Mouse (Mus musculus) MEL (cell line): Measurements from ENCODE around the gene Rnf227. TPM values are rescaled to one million over a fixed set of nuclear protein-coding genes. Genes with fewer than 3 reads are reported as not detected.

Source experiments
- DNase-seq: peaks from one replicate; pipeline ENCODE4 v3.0.0; 2011; ENCODE audit warnings: low read depth, low spot score
- H3K27ac ChIP-seq: 2 replicates; pipeline ENCODE4 v1.5.1; 2012; ENCODE audit warnings: low read depth, mild to moderate bottlenecking, control low read depth, low read length, moderate library complexity; ENCODE audit not compliant: control insufficient read depth
- H3K27me3 ChIP-seq, 2 experiments: fragments of 150-350 bp in 1 of 2; sonication (generic) in 1 of 2; 2 replicates each; pipeline ENCODE4 v1.6.1; 2012; ENCODE audit warnings: low read length in 2 of 2, mild to moderate bottlenecking in 2 of 2, improper control_type of control experiment in 1 of 2, moderate library complexity in 1 of 2; ENCODE audit not compliant: insufficient read depth in 2 of 2, control insufficient read depth in 1 of 2
- H3K36me3 ChIP-seq, 2 experiments: 2 replicates each; pipeline ENCODE4 v1.6.1; 2012 to 2014; ENCODE audit warnings: low read length in 2 of 2, improper control_type of control experiment in 1 of 2, inconsistent platforms in 1 of 2, mild to moderate bottlenecking in 1 of 2; ENCODE audit not compliant: insufficient read depth in 2 of 2, control insufficient read depth in 1 of 2
- H3K4me1 ChIP-seq, 2 experiments: fragments of 150-350 bp in 1 of 2; sonication (generic) in 1 of 2; 2 replicates each; pipeline ENCODE4 v1.6.1; 2012; ENCODE audit warnings: low read length in 2 of 2, improper control_type of control experiment in 1 of 2, mild to moderate bottlenecking in 1 of 2; ENCODE audit not compliant: insufficient read depth in 2 of 2, control insufficient read depth in 1 of 2
- H3K4me3 ChIP-seq, 2 experiments: fragments of 150-350 bp in 1 of 2; sonication (generic) in 1 of 2; 2 replicates each; pipeline ENCODE4 v1.5.1; 2012; ENCODE audit warnings: low read depth in 2 of 2, low read length in 2 of 2, mild to moderate bottlenecking in 2 of 2, moderate library complexity in 2 of 2, control low read depth in 1 of 2, improper control_type of control experiment in 1 of 2; ENCODE audit not compliant: control insufficient read depth in 1 of 2, insufficient read depth in 1 of 2
- H3K79me2 ChIP-seq: 2 replicates; pipeline ENCODE4 v1.6.1; 2012; ENCODE audit warnings: mild to moderate bottlenecking, low read length, moderate library complexity; ENCODE audit not compliant: control insufficient read depth, poor library complexity, insufficient read depth
- H3K9ac ChIP-seq: 2 replicates; pipeline ENCODE4 v1.6.1; 2012; ENCODE audit warnings: low read depth, mild to moderate bottlenecking, control low read depth, low read length, moderate library complexity; ENCODE audit not compliant: control insufficient read depth, poor library complexity, severe bottlenecking
- H3K9me3 ChIP-seq: fragments of 150-350 bp; sonication (generic); replicated peaks from 2 replicates; pipeline ENCODE4 v1.6.1; 2012; ENCODE audit warnings: mild to moderate bottlenecking, low read length, improper control_type of control experiment, moderate library complexity; ENCODE audit not compliant: insufficient read depth
- BHLHE40 ChIP-seq: IDR thresholded peaks from 2 replicates; pipeline ENCODE4 v1.6.1; 2012; ENCODE audit warnings: low read depth, mild to moderate bottlenecking, inconsistent platforms, low read length, improper control_type of control experiment, borderline replicate concordance
- CHD1 ChIP-seq: IDR thresholded peaks from 2 replicates; pipeline ENCODE4 v1.6.1; 2012; ENCODE audit warnings: low read depth, mild to moderate bottlenecking, inconsistent platforms, low read length, improper control_type of control experiment
- CHD2 ChIP-seq: IDR thresholded peaks from 2 replicates; pipeline ENCODE4 v1.6.1; 2011; ENCODE audit warnings: low read length, improper control_type of control experiment
- E2F4 ChIP-seq: IDR thresholded peaks from 2 replicates; pipeline ENCODE4 v1.6.1; 2011; ENCODE audit warnings: low read depth, low read length, improper control_type of control experiment, borderline replicate concordance
- ELF1 ChIP-seq: IDR thresholded peaks from 2 replicates; pipeline ENCODE4 v1.6.1; 2014; ENCODE audit warnings: low read depth, mild to moderate bottlenecking, inconsistent platforms, low read length, improper control_type of control experiment, moderate library complexity
- EP300 ChIP-seq, 2 experiments: IDR thresholded peaks; 2 replicates each; pipeline ENCODE4 v1.6.1; 2011; ENCODE audit warnings: improper control_type of control experiment in 2 of 2, low read length in 2 of 2, low read depth in 1 of 2, mild to moderate bottlenecking in 1 of 2
- ETS1 ChIP-seq: IDR thresholded peaks from 2 replicates; pipeline ENCODE4 v1.6.1; 2012; ENCODE audit warnings: low read depth, mild to moderate bottlenecking, inconsistent platforms, low read length, improper control_type of control experiment, moderate library complexity
- GATA1 ChIP-seq: IDR thresholded peaks from 2 replicates; pipeline ENCODE4 v1.6.1; 2011; ENCODE audit warnings: low read depth, low read length, improper control_type of control experiment
- HCFC1 ChIP-seq: IDR thresholded peaks from 2 replicates; pipeline ENCODE4 v1.6.1; 2012; ENCODE audit warnings: low read depth, mild to moderate bottlenecking, inconsistent platforms, low read length, improper control_type of control experiment, moderate library complexity
- JUND ChIP-seq: IDR thresholded peaks from 2 replicates; pipeline ENCODE4 v1.6.1; 2011; ENCODE audit warnings: low read depth, mild to moderate bottlenecking, improper control_type of control experiment, low read length
- MAX ChIP-seq: IDR thresholded peaks from 2 replicates; pipeline ENCODE4 v1.6.1; 2011; ENCODE audit warnings: low read length, improper control_type of control experiment
- MAZ ChIP-seq: IDR thresholded peaks from 2 replicates; pipeline ENCODE4 v1.6.1; 2012; ENCODE audit warnings: low read depth, mild to moderate bottlenecking, inconsistent platforms, low read length, improper control_type of control experiment
- MXI1 ChIP-seq: IDR thresholded peaks from 2 replicates; pipeline ENCODE4 v1.6.1; 2011; ENCODE audit warnings: mild to moderate bottlenecking, low read depth, low read length, improper control_type of control experiment
- MYB ChIP-seq: IDR thresholded peaks from 2 replicates; pipeline ENCODE4 v1.6.1; 2011; ENCODE audit warnings: mild to moderate bottlenecking, low read depth, low read length, improper control_type of control experiment
- MYC ChIP-seq: IDR thresholded peaks from 2 replicates; pipeline ENCODE4 v1.6.1; 2011; ENCODE audit warnings: low read depth, mild to moderate bottlenecking, low read length, improper control_type of control experiment, moderate library complexity
- NELFE ChIP-seq: IDR thresholded peaks from 2 replicates; pipeline ENCODE4 v1.6.1; 2011; ENCODE audit warnings: low read depth, low read length, improper control_type of control experiment
- NRF1 ChIP-seq: IDR thresholded peaks from 2 replicates; pipeline ENCODE4 v1.6.1; 2014; ENCODE audit warnings: low read depth, mild to moderate bottlenecking, inconsistent platforms, low read length, improper control_type of control experiment, moderate library complexity; ENCODE audit not compliant: poor library complexity, insufficient read depth, severe bottlenecking
- POLR2A ChIP-seq, 2 experiments: IDR thresholded peaks; 2 replicates each; pipeline ENCODE4 v1.6.1; 2011 to 2012; ENCODE audit warnings: low read length in 2 of 2, mild to moderate bottlenecking in 2 of 2, control low read depth in 1 of 2, improper control_type of control experiment in 1 of 2, low read depth in 1 of 2, moderate library complexity in 1 of 2; ENCODE audit not compliant: control insufficient read depth in 1 of 2, insufficient read depth in 1 of 2, poor library complexity in 1 of 2
- RCOR1 ChIP-seq: IDR thresholded peaks from 2 replicates; pipeline ENCODE4 v1.6.1; 2012; ENCODE audit warnings: low read depth, mild to moderate bottlenecking, inconsistent platforms, low read length, improper control_type of control experiment
- SIN3A ChIP-seq: IDR thresholded peaks from 2 replicates; pipeline ENCODE4 v1.6.1; 2012; ENCODE audit warnings: low read length, improper control_type of control experiment, inconsistent platforms
- SMC3 ChIP-seq: IDR thresholded peaks from 2 replicates; pipeline ENCODE4 v1.6.1; 2011; ENCODE audit warnings: low read depth, low read length, improper control_type of control experiment
- TAL1 ChIP-seq: IDR thresholded peaks from 2 replicates; pipeline ENCODE4 v1.6.1; 2012; ENCODE audit warnings: mild to moderate bottlenecking, inconsistent platforms, low read length, moderate library complexity, mixed read lengths
- TCF12 ChIP-seq: IDR thresholded peaks from 2 replicates; pipeline ENCODE4 v1.6.1; 2014; ENCODE audit warnings: low read depth, mild to moderate bottlenecking, inconsistent platforms, low read length, improper control_type of control experiment, moderate library complexity
- UBTF ChIP-seq: IDR thresholded peaks from 2 replicates; pipeline ENCODE4 v1.6.1; 2012; ENCODE audit warnings: low read depth, mild to moderate bottlenecking, inconsistent platforms, low read length, improper control_type of control experiment, moderate library complexity, borderline replicate concordance; ENCODE audit not compliant: insufficient read depth
- USF1 ChIP-seq: IDR thresholded peaks from 2 replicates; pipeline ENCODE4 v1.6.1; 2014; ENCODE audit warnings: low read depth, mild to moderate bottlenecking, inconsistent platforms, low read length, improper control_type of control experiment, moderate library complexity
- ZC3H11A ChIP-seq: IDR thresholded peaks from 2 replicates; pipeline ENCODE4 v1.6.1; 2012; ENCODE audit warnings: low read depth, mild to moderate bottlenecking, inconsistent platforms, low read length, improper control_type of control experiment
- ZKSCAN1 ChIP-seq: IDR thresholded peaks from 2 replicates; pipeline ENCODE4 v1.6.1; 2012; ENCODE audit warnings: low read depth, mild to moderate bottlenecking, inconsistent platforms, low read length, improper control_type of control experiment, moderate library complexity
- ZMIZ1 ChIP-seq: IDR thresholded peaks from 2 replicates; pipeline ENCODE4 v1.6.1; 2012; ENCODE audit warnings: low read depth, mild to moderate bottlenecking, inconsistent platforms, low read length, improper control_type of control experiment, moderate library complexity
- ZNF384 ChIP-seq: IDR thresholded peaks from 2 replicates; pipeline ENCODE4 v1.6.1; 2012; ENCODE audit warnings: low read depth, mild to moderate bottlenecking, inconsistent platforms, low read length, improper control_type of control experiment
- polyA plus RNA-seq, 2 experiments: library from polyadenylated mRNA; stranded (reverse) in 1 of 2; unstranded in 1 of 2; fragments of >175 nt in 1 of 2; fragments of >200 nt in 1 of 2; gene quantifications; 2 replicates each; pipeline versions ENCODE4 v1.2.1 to v1.2.4; 2012; ENCODE audit warnings: low replicate concordance in 2 of 2, low read depth in 1 of 2; ENCODE audit not compliant: insufficient read length in 2 of 2, insufficient read depth in 1 of 2, missing spikeins in 1 of 2
- total RNA-seq: library from RNA; depleted of rRNA; stranded (reverse); fragments of 300-350 nt; gene quantifications from 2 replicates; pipeline ENCODE4 v1.2.3, GENCODE M21; 2012

The Rnf227 gene
- total and polyA plus RNA-seq, 3 experiments: 11.5 to 12.4 TPM; not detected in 1

DNA sequence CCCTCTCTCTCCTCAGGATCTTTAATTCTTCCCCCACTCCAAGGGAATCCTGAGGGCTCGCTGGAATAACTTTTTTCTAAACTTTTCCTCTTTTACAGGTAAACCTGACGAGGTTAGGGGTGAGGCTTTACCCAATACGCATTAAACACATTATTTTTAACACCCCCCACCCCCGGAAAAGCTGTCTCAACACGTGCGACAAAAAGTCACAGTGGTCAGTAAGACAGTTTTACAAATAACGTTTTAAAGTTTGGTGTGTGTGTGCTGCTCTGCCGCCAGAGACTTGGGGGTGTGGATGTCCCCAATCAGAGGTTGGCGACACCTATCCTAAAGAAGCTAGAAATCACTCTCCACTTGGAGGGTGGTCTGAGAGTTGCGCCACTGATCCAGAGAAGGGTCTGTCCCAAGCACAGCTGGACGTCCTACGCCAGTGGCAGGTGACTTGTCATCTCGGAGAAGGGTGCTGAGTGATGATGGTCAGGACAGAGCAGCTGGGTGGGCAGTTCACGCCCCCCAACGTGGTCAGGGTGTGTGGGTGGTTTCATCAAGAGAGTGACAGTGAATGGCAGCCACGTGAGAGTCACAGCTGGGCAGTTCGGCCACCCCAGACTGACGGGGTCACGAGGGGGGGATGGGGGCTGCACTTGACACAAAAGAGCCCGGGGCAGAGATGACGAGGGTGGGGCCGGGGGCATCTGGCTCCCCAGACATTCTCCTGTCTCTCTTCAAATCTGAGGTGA lies 27.5 kb downstream of the Rnf227 start (continued):
- no peak for TF ChIP-seq GATA1
- TF ChIP-seq JUND: no peak
- TF ChIP-seq ETS1: peak; percentile 16; the same call in 1 of the 2 replicates
- TF ChIP-seq MYC: peak; percentile 43; the same call in 1 of the 2 replicates
- TF ChIP-seq ZKSCAN1: no peak
- TF ChIP-seq MYB: 0 out of 2 replicates have a peak, but pooled peaks have one; percentile 17
- TF ChIP-seq ZC3H11A: no peak
- TF ChIP-seq, all 39 proteins: peak for 10

- H3K9me3 ChIP-seq: no peaks in the 10 kb centered on the region
- peak overlapping the region; percentile 50 to 76 for H3K4me3 ChIP-seq
- no peaks in the 10 kb centered on the region for H3K27me3 ChIP-seq
- peaks cover 15% of the 10 kb centered on the region for H3K79me2 ChIP-seq
- H3K9ac ChIP-seq: peak overlapping the region; percentile 88
- TF ChIP-seq TAL1 (no peak), ZMIZ1 (0 out of 2 replicates have a peak, but pooled peaks have one; percentile 33), UBTF (0 out of 2 replicates have a peak, but pooled peaks have one; percentile 23), E2F4 (no peak), MAX (0 out of 2 replicates have a peak, but pooled peaks have one; percentile 9), NELFE (peak; percentile 31; the same call in 1 of the 2 replicates), SIN3A (no peak), NRF1 (peak; percentile 29; the same call in 1 of the 2 replicates), MAZ (peak; percentile 10; the same call in 1 of the 2 replicates), SMC3 (no peak), BHLHE40 (no peak), ETS1 (no peak), USF1 (no peak), RCOR1 (no peak), MYB (no peak), HCFC1 (no peak), POLR2A (IDR thresholded peaks at IDR 0.05; ENCODE audit: control insufficient read depth in 1 of 2, insufficient read depth in 1 of 2, low read depth in 1 of 2, low read length in 2 of 2, poor library complexity in 1 of 2) (peak; percentile 22 to 36; a peak in 1 of 4 replicates), ZC3H11A (no peak), CHD1 (no peak), ELF1 (no peak), TCF12 (0 out of 2 replicates have a peak, but pooled peaks have one; percentile 4), CHD2 (peak; percentile 53; the same call in 1 of the 2 replicates), MXI1 (no peak), MYC (no peak), ZNF384 (no peak), EP300 (IDR thresholded peaks at IDR 0.05; ENCODE audit: low read depth in 1 of 2, low read length in 2 of 2) (no peak)
- TF ChIP-seq, all 39 proteins: peak for 9
- Histone ChIP-seq H3K4me1 (peaks cover 13 to 43% of the 10 kb centered on the region in 2 experiments), H3K27ac (peak overlapping the region; percentile 45), H3K36me3 (peaks cover 0 to 24% of the 10 kb centered on the region in 2 experiments; a peak in 2 of 4 replicates)
- peak; percentile 49 for DNase-seq
Measured at GRCm38 (mm10) chr11:69368356-69369214, 28.3 kb downstream of the Rnf227 start.
